Mouse (Mus musculus) hindbrain, embryonic 15.5 days (tissue): ENCODE data around the gene Hk1. TPM values are rescaled to one million over a fixed set of nuclear protein-coding genes. Genes with fewer than 3 reads are reported as not detected.

Experiments
- ATAC-seq: fragments of 200-750 bp; cut with Nextera tagmentation; 2 replicates; pipeline ENCODE4 v1.8.0; 2017; ENCODE audit warnings: low read depth, moderate number of reproducible peaks, moderate TSS enrichment; ENCODE audit not compliant: low FRiP score
- H3K27ac ChIP-seq: fragments of 300-500 bp; sonication (generic); replicated peaks from 2 replicates; pipeline ENCODE4 v1.5.1; 2015; ENCODE audit warnings: mild to moderate bottlenecking, inconsistent platforms
- H3K27me3 ChIP-seq: fragments of 300-500 bp; sonication (generic); 2 replicates; pipeline ENCODE4 v1.6.1; 2015; ENCODE audit warnings: control low read depth, inconsistent platforms
- H3K36me3 ChIP-seq: fragments of 300-500 bp; sonication (generic); 2 replicates; pipeline ENCODE4 v1.6.1; 2015; ENCODE audit warnings: control low read depth, inconsistent platforms
- H3K4me1 ChIP-seq: fragments of 300-500 bp; sonication (generic); replicated peaks from 2 replicates; pipeline ENCODE4 v1.6.1; 2015; ENCODE audit warnings: control low read depth, inconsistent platforms
- H3K4me2 ChIP-seq: fragments of 300-500 bp; sonication (generic); 2 replicates; pipeline ENCODE4 v1.6.1; 2015; ENCODE audit warnings: moderate library complexity, mild to moderate bottlenecking, inconsistent platforms
- H3K4me3 ChIP-seq: fragments of 300-500 bp; sonication (generic); 2 replicates; pipeline ENCODE4 v1.5.1; 2015; ENCODE audit warnings: mild to moderate bottlenecking, inconsistent platforms
- H3K9ac ChIP-seq: fragments of 300-500 bp; sonication (generic); 2 replicates; pipeline ENCODE4 v1.6.1; 2015; ENCODE audit warnings: inconsistent platforms
- H3K9me3 ChIP-seq: fragments of 300-500 bp; sonication (generic); 2 replicates; pipeline ENCODE4 v1.6.1; 2016; ENCODE audit warnings: control low read depth, inconsistent platforms
- WGBS: fragments of 180-500 bp; shearing (Covaris S2); methylation state at CpG from one replicate; pipeline ENCODE4 v1.1.7; 2015; 5-methylcytosine and 5-hydroxymethylcytosine counted together
- polyA plus RNA-seq: library from polyadenylated mRNA; unstranded; fragments of >200 nt; fragmentation: Nextera tagmentation; extraction: Ambion mirVana; gene quantifications from 2 replicates; pipeline ENCODE4 v1.2.1, GENCODE M21; 2015

Gene Hk1
- polyA plus RNA-seq, 1 experiment from 2014 or later, result 140 TPM

GRCm38 (mm10) chr10:62282782-62283181 is 96.9 kb downstream of the Hk1 start:
- 48% methylated on average over 9 of the region's 9 CpGs for WGBS
- Histone ChIP-seq H3K27ac (no peak overlapping the region), H3K36me3 (peaks cover 63% of the 10 kb centered on the region), H3K27me3 (no peaks in the 10 kb centered on the region), H3K9ac (no peak overlapping the region), H3K4me2 (no peak overlapping the region), H3K4me1 (no peaks in the 10 kb centered on the region), H3K4me3 (no peak overlapping the region), H3K9me3 (no peaks in the 10 kb centered on the region)
- ATAC-seq, result 0 out of 2 replicates have a peak, but pooled peaks have one; percentile 48

GRCm38 (mm10) chr10:62279671-62280070 is 100.0 kb downstream of the Hk1 start:
- 94% methylated on average over 4 of the region's 4 CpGs for WGBS
- no peak overlapping the region for H3K4me2 ChIP-seq
- H3K9ac ChIP-seq, result no peak overlapping the region
- no peaks in the 10 kb centered on the region for H3K27me3 ChIP-seq
- H3K36me3 ChIP-seq, result peaks cover 52% of the 10 kb centered on the region
- H3K27ac ChIP-seq, result no peak overlapping the region
- no peaks in the 10 kb centered on the region for H3K4me1 ChIP-seq
- H3K4me3 ChIP-seq, result no peak overlapping the region
- H3K9me3 ChIP-seq, result no peaks in the 10 kb centered on the region
- no peak for ATAC-seq

- Histone ChIP-seq H3K27ac (no peak overlapping the region), H3K9ac (no peak overlapping the region), H3K4me3 (no peak overlapping the region), H3K4me2 (no peak overlapping the region), H3K9me3 (no peaks in the 10 kb centered on the region), H3K36me3 (peaks cover 53% of the 10 kb centered on the region), H3K27me3 (no peaks in the 10 kb centered on the region), H3K4me1 (no peaks in the 10 kb centered on the region)
- no peak for ATAC-seq
- WGBS, result 56% methylated on average over 3 of the region's 3 CpGs
These were observed 100.6 kb downstream of the Hk1 start for GRCm38 (mm10) chr10:62279066-62279465.

- no peak for ATAC-seq
- H3K9me3 ChIP-seq, result no peaks in the 10 kb centered on the region
- H3K4me1 ChIP-seq, result no peaks in the 10 kb centered on the region
- H3K27me3 ChIP-seq, result no peaks in the 10 kb centered on the region
- H3K4me2 ChIP-seq, result no peak overlapping the region
- H3K27ac ChIP-seq, result no peak overlapping the region
- H3K36me3 ChIP-seq, result peaks cover 56% of the 10 kb centered on the region
- 95% methylated on average over 18 of the region's 19 CpGs for whole genome bisulfite sequencing
- no peak overlapping the region for H3K4me3 ChIP-seq
- no peak overlapping the region for H3K9ac ChIP-seq
These were observed 102.0 kb downstream of the Hk1 start for GRCm38 (mm10) chr10:62277499-62278293.

- no peaks in the 10 kb centered on the region for H3K9me3 ChIP-seq
- no peak overlapping the region for H3K27ac ChIP-seq
- H3K4me1 ChIP-seq, result no peaks in the 10 kb centered on the region
- 42% methylated on average over 4 of the region's 4 CpGs for WGBS
- peaks cover 45% of the 10 kb centered on the region for H3K36me3 ChIP-seq
- H3K4me2 ChIP-seq, result no peak overlapping the region
- no peak overlapping the region for H3K4me3 ChIP-seq
- no peak overlapping the region for H3K9ac ChIP-seq
- H3K27me3 ChIP-seq, result no peaks in the 10 kb centered on the region
- ATAC-seq, result no peak
These were observed 104.5 kb downstream of the Hk1 start for GRCm38 (mm10) chr10:62275235-62275634.

GRCm38 (mm10) chr10:62269278-62269677 is 110.4 kb downstream of the Hk1 start:
- no peaks in the 10 kb centered on the region for H3K4me1 ChIP-seq
- H3K4me2 ChIP-seq, result no peak overlapping the region
- no peak overlapping the region for H3K4me3 ChIP-seq
- no peak overlapping the region for H3K9ac ChIP-seq
- H3K9me3 ChIP-seq, result no peaks in the 10 kb centered on the region
- WGBS, result 84% methylated on average over 16 of the region's 16 CpGs
- ATAC-seq, result no peak
- H3K27ac ChIP-seq, result no peak overlapping the region
- H3K36me3 ChIP-seq, result peaks cover 37% of the 10 kb centered on the region
- H3K27me3 ChIP-seq, result no peaks in the 10 kb centered on the region

- Histone ChIP-seq H3K4me1 (no peaks in the 10 kb centered on the region), H3K27ac (no peak overlapping the region), H3K9ac (no peak overlapping the region), H3K9me3 (no peaks in the 10 kb centered on the region), H3K4me3 (no peak overlapping the region), H3K27me3 (no peaks in the 10 kb centered on the region), H3K4me2 (no peak overlapping the region), H3K36me3 (0 out of 2 replicates have a peak, but pooled peaks cover 2% of the 10 kb centered on the region)
- 88% methylated on average over 2 of the region's 2 CpGs for WGBS
- ATAC-seq, result no peak
These were observed 115.4 kb downstream of the Hk1 start for GRCm38 (mm10) chr10:62264299-62264698.

GRCm38 (mm10) chr10:62261115-62261886 is 118.4 kb downstream of the Hk1 start:
- Histone ChIP-seq H3K27ac (no peak overlapping the region), H3K27me3 (no peaks in the 10 kb centered on the region), H3K9me3 (no peaks in the 10 kb centered on the region), H3K4me2 (no peak overlapping the region), H3K36me3 (no peaks in the 10 kb centered on the region), H3K9ac (no peak overlapping the region), H3K4me3 (no peak overlapping the region), H3K4me1 (no peaks in the 10 kb centered on the region)
- 16% methylated on average over 18 of the region's 18 CpGs for WGBS
- ATAC-seq, result peak; percentile 79; the same call in 1 of the 2 replicates

GRCm38 (mm10) chr10:62258298-62258697 is 121.4 kb downstream of the Hk1 start:
- Histone ChIP-seq H3K4me2 (no peak overlapping the region), H3K4me3 (no peak overlapping the region), H3K9me3 (no peaks in the 10 kb centered on the region), H3K4me1 (no peaks in the 10 kb centered on the region), H3K9ac (no peak overlapping the region), H3K27me3 (no peaks in the 10 kb centered on the region), H3K36me3 (no peaks in the 10 kb centered on the region), H3K27ac (no peak overlapping the region)
- WGBS, result 97% methylated on average over 5 of the region's 5 CpGs
- ATAC-seq, result no peak

GRCm38 (mm10) chr10:62252496-62253235 is 127.0 kb downstream of the Hk1 start:
- H3K27ac ChIP-seq, result no peak overlapping the region
- no peaks in the 10 kb centered on the region for H3K9me3 ChIP-seq
- no peaks in the 10 kb centered on the region for H3K36me3 ChIP-seq
- H3K4me1 ChIP-seq, result no peaks in the 10 kb centered on the region
- no peak for ATAC-seq
- no peak overlapping the region for H3K4me2 ChIP-seq
- no peak overlapping the region for H3K9ac ChIP-seq
- 90% methylated on average over 27 of the region's 27 CpGs for WGBS
- no peak overlapping the region for H3K4me3 ChIP-seq
- no peaks in the 10 kb centered on the region for H3K27me3 ChIP-seq

- Histone ChIP-seq H3K27me3 (no peaks in the 10 kb centered on the region), H3K27ac (no peak within 1 kb of the TSS), H3K4me1 (peaks cover 2% of the 10 kb centered on the region; the same call in 1 of the 2 replicates), H3K4me2 (no peak within 1 kb of the TSS), H3K9me3 (no peaks in the 10 kb centered on the region), H3K36me3 (no peaks in the 10 kb centered on the region), H3K4me3 (no peak within 1 kb of the TSS), H3K9ac (no peak within 1 kb of the TSS)
- WGBS, result 45% methylated on average over 12 of the region's 12 CpGs
- no peak for ATAC-seq
These were observed 127.7 kb downstream of the Hk1 start, which contains the start of gene Tacr2 for GRCm38 (mm10) chr10:62252000-62252488. TSS of gene Tacr2 (plus strand) at chr10:62252438.
